Mouse (Mus musculus) megakaryocyte-erythroid progenitor cell, adult 5-6 weeks (primary cell): ENCODE data around the gene Furin. TPM values are rescaled to one million over a fixed set of nuclear protein-coding genes. Genes with fewer than 3 reads are reported as not detected.

ENCODE experiments used
- ATAC-seq: replicated peaks from 2 replicates; pipeline ENCODE4 v1.8.0; 2016; ENCODE audit warnings: mild to moderate bottlenecking, inconsistent platforms; ENCODE audit not compliant: severe bottlenecking, poor library complexity, low FRiP score, low TSS enrichment
- total RNA-seq, 2 experiments: library from RNA; stranded (forward) in 1 of 2; stranded (reverse) in 1 of 2; fragments of 200-1000, 215-1000 nt in 1 of 2; fragments of >200 nt in 1 of 2; fragmentation: Nextera tagmentation in 1 of 2; gene quantifications; 2 replicates each; pipeline ENCODE4 v1.2.3; 2014 to 2017

Furin gene
- total RNA-seq (2014; fragmentation: Nextera tagmentation) = 24.9 and 31.5 TPM in 2 replicates
- 8.2 and 10.0 TPM in 2 replicates for total RNA-seq (2017)

DNA sequence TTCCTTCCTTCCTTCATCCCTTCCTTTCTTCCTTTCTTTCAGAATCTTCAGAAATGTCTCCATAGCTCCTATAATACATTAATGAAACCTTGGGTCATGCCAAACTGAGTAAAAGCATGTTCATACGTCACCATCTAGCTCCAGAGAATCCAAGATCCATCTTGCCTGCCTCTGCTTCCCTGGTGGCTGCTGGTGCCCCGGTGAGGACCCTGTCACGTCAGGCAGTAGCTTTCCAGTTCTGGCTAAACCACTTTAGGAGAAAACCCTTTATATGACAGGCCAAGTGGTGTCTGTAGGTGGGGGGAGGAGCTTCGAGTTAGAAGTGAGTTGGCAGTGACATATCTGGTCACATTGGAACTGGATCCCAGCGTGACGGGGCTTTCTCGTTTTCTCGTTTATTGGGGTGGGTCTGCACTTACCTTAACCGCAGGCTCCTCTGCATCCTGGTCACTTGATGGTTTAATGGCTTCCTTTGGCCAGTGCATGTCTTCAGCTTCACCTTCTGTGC lies at the start of gene Furin:
TSS of gene Furin (minus strand) at position 249 of the 508 bp plus-strand sequence.
- no peak for ATAC-seq

DNA sequence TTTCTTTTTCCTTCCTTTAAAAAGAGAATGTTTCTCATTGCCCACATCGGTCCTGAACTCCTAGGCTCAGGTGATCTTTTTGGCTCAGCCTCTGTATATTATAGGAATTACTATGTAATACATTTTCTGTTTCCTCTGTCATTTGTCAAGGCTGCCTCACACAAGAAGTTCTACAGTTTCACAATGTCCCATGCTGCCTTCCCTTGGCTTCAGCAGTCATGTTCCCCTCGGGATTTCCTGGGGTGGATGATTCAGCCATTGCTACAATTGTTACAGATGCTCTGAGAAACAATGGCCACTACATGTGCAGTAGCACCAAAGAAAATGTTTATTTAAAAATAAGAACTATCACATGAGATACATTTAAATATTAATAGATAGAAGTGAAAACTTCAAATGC lies 49.5 kb upstream of the Furin start:
- no peak for ATAC-seq

DNA sequence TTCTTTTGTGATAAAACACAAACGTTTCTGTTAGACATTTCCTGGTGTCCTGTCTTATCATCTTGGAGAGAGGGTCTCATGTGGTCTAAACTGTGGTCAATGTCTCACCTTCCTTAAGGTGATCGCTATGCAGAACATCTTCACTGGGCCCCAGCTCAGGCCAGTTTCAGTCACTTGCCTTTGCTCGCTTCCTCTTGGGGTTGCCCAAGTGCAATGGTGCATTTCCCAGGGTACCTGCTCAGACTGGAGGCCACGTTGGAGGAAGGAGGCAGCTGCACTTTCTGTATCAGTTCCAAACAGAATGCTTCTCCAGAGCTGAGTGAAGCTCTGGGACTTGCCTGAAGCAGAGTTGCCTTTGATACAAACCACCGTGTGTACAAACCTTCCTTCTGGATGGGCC lies 48.8 kb upstream of the Furin start:
- ATAC-seq = no peak

DNA sequence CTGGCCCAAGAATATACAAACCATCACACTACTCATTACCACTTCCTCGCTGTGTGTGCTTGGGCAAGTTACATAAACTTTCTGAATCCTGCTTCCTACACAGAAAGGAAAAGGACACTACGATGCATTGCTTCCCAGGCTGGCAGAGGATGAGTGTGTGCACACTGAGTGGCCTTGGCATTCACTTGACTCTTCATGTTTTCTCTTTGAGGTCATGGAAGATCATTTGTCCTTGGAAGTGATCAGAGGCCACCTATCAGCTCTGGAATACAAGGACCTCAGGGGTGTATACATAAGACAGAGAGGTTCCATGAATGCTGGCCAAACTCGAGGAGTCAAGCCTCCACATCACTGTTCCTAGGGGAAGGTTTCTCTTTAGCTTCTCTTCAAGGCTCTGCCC lies 47.9 kb upstream of the Furin start:
- ATAC-seq = no peak

DNA sequence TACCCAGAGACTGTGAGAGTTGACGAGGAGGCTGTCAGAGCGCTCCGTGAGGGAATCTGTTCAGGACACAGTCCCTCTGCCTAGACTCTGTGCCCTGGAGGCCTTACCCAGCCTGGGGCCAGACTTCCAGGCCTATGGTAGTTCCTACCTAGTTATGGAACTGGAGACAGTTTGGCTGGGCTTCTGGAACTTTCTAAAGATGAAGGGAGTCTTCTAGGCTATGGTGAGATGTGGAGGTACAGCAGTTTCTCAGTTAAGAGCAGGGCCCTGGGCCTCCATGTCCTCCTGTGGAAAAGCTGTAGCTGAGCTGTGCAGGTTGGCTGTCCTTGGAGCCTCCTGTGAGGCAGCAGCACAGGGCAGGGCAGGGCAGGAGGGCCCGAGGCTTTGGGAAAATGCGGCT lies 47.0 kb upstream of the Furin start:
- no peak for ATAC-seq

- ATAC-seq = no peak
These were observed 46.5 kb upstream of the Furin start for GRCm38 (mm10) chr7:80451550-80452232.

DNA sequence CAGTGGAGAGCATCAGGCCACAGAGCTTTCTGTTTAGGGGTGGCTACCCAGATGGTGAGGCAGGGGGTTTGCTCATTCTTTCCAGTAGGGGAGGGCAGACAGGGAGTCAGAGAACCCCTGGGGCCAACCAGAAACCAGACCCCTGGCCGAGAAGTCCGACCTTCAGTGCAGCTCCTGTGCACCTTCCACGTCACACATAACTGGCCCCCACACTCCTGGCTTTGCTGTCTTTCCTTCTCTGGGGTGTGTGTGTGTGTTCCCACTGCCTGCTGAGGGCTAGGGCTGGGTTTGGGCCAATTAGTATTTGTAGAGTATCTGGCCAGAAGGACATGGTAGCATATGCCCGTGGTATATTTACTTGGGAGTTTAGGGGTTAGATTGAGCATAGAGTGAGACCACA lies 45.1 kb upstream of the Furin start:
- ATAC-seq = no peak

- no peak for ATAC-seq
These were observed 44.4 kb upstream of the Furin start for GRCm38 (mm10) chr7:80449620-80450091.

GRCm38 (mm10) chr7:80447336-80447735 lies 42.1 kb upstream of the Furin start:
- peak; percentile 39 for ATAC-seq

GRCm38 (mm10) chr7:80446221-80446878 lies 41.1 kb upstream of the Furin start:
- no peak for ATAC-seq

DNA sequence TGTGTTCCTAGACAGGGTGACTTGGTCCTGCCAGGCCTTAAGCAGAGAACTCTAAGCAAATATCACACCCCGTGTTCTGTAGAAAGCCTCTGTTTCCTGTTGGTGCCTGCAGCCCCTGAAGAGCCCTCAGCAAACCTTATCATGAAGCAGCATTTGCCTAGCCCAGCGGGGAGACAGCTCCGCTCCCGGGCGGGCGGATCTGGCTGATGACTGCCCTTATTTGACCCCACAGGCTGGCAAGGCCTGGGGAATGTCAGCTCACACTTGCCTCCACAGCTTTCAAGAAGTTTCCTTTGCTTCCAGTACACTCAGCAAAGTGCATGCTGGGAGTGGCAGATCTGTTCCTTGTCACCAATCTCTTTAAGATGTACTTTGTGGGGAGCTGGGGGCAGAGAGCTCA lies 40.3 kb upstream of the Furin start:
- ATAC-seq = peak; percentile 66

- ATAC-seq = peak; percentile 67
These were observed 39.4 kb upstream of the Furin start for GRCm38 (mm10) chr7:80444401-80445249.

- ATAC-seq = no peak
These were observed 37.9 kb upstream of the Furin start for GRCm38 (mm10) chr7:80443124-80443523.

- no peak for ATAC-seq
These were observed 37.0 kb upstream of the Furin start for GRCm38 (mm10) chr7:80441986-80442904.

DNA sequence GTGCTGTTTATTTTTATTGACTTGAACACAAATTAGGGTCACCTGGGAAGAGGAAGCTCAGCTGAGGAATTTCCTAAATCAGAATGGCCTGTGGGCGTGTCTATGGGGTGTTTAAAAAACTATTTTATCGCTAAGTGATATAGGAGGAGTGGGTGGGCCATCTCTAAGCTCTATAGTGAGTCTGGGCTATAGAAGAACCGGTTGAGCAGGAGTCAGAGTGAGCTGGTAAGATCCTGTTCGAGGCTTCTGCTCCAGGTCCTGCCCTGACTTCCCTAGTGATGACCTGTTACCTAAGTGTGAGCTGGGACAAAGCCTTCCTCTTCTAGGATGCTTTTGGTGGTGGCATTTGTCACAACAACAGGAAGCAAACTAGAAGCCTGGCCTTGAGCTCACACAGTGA lies 35.4 kb upstream of the Furin start:
- no peak for ATAC-seq

DNA sequence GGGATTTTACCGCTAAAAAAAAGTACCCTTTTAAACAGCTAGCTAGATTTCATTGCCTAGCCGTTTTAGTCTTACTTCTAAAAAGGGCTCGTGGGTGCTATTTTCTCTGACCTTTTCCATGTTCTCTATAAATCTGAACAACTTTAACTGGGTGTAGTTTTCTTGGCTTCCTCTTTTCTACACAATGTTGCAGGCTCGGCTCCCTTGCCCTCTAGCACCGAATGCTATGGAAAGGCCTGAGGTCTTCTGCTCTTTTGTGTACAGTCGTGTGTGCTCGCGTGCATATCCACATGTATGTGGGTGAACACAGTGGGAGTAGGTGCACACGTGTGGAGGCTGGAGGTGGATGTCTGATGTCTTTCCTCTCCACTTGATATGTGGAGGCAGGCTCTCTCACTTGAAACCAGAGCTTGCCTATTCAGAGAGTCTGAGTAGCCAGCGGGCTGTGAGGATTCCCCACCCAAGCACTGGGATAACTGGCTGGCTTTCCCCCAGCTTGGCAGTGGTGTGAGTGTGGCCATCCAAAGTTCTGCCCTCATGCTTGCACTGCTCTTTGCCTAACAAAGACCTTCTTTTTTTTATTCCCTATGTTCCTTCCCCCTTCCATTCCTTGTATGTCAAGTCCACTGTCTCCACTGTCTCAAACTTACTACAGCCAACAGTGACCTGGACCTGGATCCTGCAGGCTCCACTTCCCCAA lies 34.7 kb upstream of the Furin start:
- ATAC-seq = no peak

GRCm38 (mm10) chr7:80439032-80439760 lies 34.0 kb upstream of the Furin start:
- ATAC-seq = no peak

DNA sequence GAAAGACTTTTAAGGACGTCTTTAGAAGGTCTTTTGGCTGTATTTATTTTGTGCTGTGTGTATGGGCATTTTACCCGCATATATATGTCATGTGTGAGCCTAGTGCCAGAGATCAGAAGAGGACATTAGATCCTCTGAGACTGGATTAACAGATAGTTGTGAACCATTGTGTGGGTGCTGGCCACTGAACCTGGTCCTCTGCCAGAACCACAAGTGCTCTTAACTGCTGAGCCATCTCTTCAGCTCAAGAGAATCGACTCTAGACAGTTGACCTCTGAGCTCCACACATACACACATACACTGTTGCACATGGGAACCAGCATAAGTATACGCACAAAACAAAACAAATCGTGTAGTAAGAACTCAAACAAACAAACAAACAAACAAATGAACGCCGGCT lies 31.3 kb upstream of the Furin start:
- no peak for ATAC-seq
